Mouse (Mus musculus) myocyte (in vitro differentiated cells): ENCODE results near the gene Rhoc. TPM values are rescaled to one million over a fixed set of nuclear protein-coding genes. Genes with fewer than 3 reads are reported as not detected.
"Not testable (repeated sequence)": the region's sequence is repeated elsewhere in the genome, so short reads cannot be mapped to it uniquely, and the experiment has no call there.

Experiments used
- H3K27me3 ChIP-seq: one replicate; pipeline ENCODE4 v1.6.1; 2011; ENCODE audit not compliant: control insufficient read depth, insufficient read depth, insufficient read length
- H3K36me3 ChIP-seq: one replicate; pipeline ENCODE4 v1.6.1; 2011; ENCODE audit not compliant: control insufficient read depth, insufficient read depth
- H3K4me2 ChIP-seq: one replicate; pipeline ENCODE4 v1.6.1; 2011; ENCODE audit warnings: low read depth, control low read depth
- H3K4me3 ChIP-seq: one replicate; pipeline ENCODE4 v1.5.1; 2011; ENCODE audit warnings: mild to moderate bottlenecking, control low read depth, moderate library complexity
- H3K79me2 ChIP-seq: one replicate; pipeline ENCODE4 v1.6.1; 2011; ENCODE audit not compliant: control insufficient read depth, insufficient read depth
- H3ac ChIP-seq: one replicate; pipeline ENCODE4 v1.6.1; 2011; ENCODE audit not compliant: control insufficient read depth, insufficient read length
- CEBPB ChIP-seq: IDR thresholded peaks from 2 replicates; pipeline ENCODE4 v1.6.1; 2011; ENCODE audit warnings: mild to moderate bottlenecking, moderate library complexity; ENCODE audit not compliant: poor library complexity, insufficient read depth, severe bottlenecking
- E2F4 ChIP-seq: IDR thresholded peaks from one replicate; pipeline ENCODE4 v1.6.1; 2011; ENCODE audit warnings: mild to moderate bottlenecking, control low read depth, moderate library complexity; ENCODE audit not compliant: insufficient read depth
- MAX ChIP-seq: IDR thresholded peaks from one replicate; pipeline ENCODE4 v1.6.1; 2011; ENCODE audit warnings: low read depth, mild to moderate bottlenecking, control low read depth
- MYOD1 ChIP-seq, 3 experiments: IDR thresholded peaks; one replicate each; pipeline ENCODE4 v1.6.1; 2011; ENCODE audit warnings: control low read depth in 2 of 3, low read depth in 2 of 3, mild to moderate bottlenecking in 2 of 3, moderate library complexity in 1 of 3; ENCODE audit not compliant: insufficient read length in 2 of 3, control insufficient read depth in 1 of 3
- MYOG ChIP-seq, 3 experiments: IDR thresholded peaks; one replicate each; pipeline ENCODE4 v1.6.1; 2011; ENCODE audit warnings: control low read depth in 2 of 3, low read depth in 2 of 3, mild to moderate bottlenecking in 2 of 3; ENCODE audit not compliant: insufficient read length in 2 of 3, control insufficient read depth in 1 of 3, insufficient read depth in 1 of 3
- POLR2A ChIP-seq: IDR thresholded peaks from one replicate; pipeline ENCODE4 v1.6.1; 2011; ENCODE audit warnings: low read depth, mild to moderate bottlenecking, control low read depth, moderate library complexity; ENCODE audit not compliant: insufficient read length
- POLR2AphosphoS2 ChIP-seq: IDR thresholded peaks from one replicate; pipeline ENCODE4 v1.6.1; 2011; ENCODE audit warnings: low read depth, control low read depth; ENCODE audit not compliant: insufficient read length
- REST ChIP-seq: IDR thresholded peaks from one replicate; pipeline ENCODE4 v1.6.1; 2011; ENCODE audit warnings: mild to moderate bottlenecking, control low read depth, moderate library complexity; ENCODE audit not compliant: insufficient read depth, insufficient read length
- SRF ChIP-seq: IDR thresholded peaks from one replicate; pipeline ENCODE4 v1.6.1; 2011; ENCODE audit warnings: low read depth; ENCODE audit not compliant: control insufficient read depth, insufficient read length
- TCF12 ChIP-seq: IDR thresholded peaks from one replicate; pipeline ENCODE4 v1.6.1; 2011; ENCODE audit warnings: mild to moderate bottlenecking, control low read depth; ENCODE audit not compliant: poor library complexity, insufficient read depth, severe bottlenecking
- TCF3 ChIP-seq: IDR thresholded peaks from one replicate; pipeline ENCODE4 v1.6.1; 2011; ENCODE audit warnings: low read depth, control low read depth; ENCODE audit not compliant: insufficient read length
- USF1 ChIP-seq: IDR thresholded peaks from one replicate; pipeline ENCODE4 v1.6.1; 2011; ENCODE audit warnings: low read depth, mild to moderate bottlenecking, control low read depth, moderate library complexity
- polyA plus RNA-seq: library from polyadenylated mRNA; unstranded; fragments of >200 nt; fragmentation: generic; extraction: Trizol; gene quantifications from one replicate; pipeline ENCODE4 v1.2.1, GENCODE M21; 2012; ENCODE audit warnings: missing spikeins

Rhoc gene
- polyA plus RNA-seq, 1 experiment: 474 TPM

DNA sequence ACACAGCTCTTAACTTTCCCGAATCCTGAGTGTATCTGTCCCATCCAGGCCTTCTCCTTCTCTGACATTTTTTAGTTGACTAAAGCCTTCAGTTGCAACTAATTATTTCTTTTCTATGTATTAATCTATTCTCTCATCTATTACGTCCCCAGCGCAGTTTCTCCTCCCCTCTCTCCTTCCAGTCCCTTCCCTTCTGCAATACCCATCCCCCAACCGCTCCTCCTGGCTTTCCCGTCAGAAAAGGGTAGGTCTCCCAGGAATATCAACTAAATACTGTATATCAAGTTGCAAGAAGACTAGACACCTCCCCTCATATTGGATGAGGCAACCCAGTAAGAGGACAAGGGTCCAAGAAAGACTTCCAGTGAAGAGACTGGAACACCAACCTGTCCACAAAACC, 29.3 kb upstream of the Rhoc start:
- Histone ChIP-seq H3K4me2 (no peak overlapping the region), H3K36me3 (no peaks in the 10 kb centered on the region), H3ac (no peak overlapping the region), H3K27me3 (no peaks in the 10 kb centered on the region), H3K4me3 (no peak overlapping the region), H3K79me2 (no peaks in the 10 kb centered on the region)
- TF ChIP-seq MYOG (IDR thresholded peaks at IDR 0.05; ENCODE audit: control insufficient read depth in 1 of 3, insufficient read depth in 1 of 3, insufficient read length in 2 of 3, low read depth in 2 of 3) (no peak), POLR2AphosphoS2 (no peak), TCF3 (no peak), CEBPB (no peak), SRF (no peak), TCF12 (no peak), MYOD1 (IDR thresholded peaks at IDR 0.05; ENCODE audit: control insufficient read depth in 1 of 3, insufficient read length in 2 of 3, low read depth in 2 of 3) (no peak), REST (no peak), POLR2A (no peak), E2F4 (no peak), MAX (no peak), USF1 (no peak)

DNA sequence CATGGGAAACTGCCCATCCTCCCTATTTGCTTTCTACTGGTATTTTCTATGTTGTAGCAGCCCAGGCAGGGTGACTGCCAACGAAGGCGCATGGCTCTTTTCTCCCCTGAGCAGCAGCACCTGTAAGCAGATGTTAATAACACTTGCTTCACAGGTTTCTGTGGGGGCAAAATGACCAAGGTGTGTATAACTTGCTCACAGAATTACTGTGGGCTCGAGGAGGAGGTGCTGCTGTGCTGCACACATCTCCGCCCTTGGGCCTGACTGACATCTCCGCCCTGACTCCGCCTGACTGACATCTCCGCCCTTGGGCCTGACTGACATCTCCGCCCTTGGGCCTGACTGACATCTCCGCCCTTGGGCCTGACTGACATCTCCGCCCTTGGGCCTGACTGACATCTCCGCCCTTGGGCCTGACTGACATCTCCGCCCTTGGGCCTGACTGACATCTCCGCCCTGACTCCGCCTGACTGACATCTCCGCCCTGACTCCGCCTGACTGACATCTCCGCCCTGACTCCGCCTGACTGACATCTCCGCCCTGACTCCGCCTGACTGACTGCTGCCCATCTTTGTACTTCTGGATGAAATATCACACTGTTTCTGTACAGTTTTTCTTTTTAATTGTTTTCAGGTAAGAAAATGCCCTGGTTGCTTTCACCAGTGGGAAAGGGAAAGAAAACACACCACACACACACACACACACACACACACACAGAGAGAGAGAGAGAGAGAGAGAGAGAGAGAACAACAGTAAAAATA, 25.9 kb upstream of the Rhoc start:
- not testable (repeated sequence) for H3K36me3 ChIP-seq, H3K4me3 ChIP-seq, H3K79me2 ChIP-seq, H3K27me3 ChIP-seq, H3ac ChIP-seq, H3K4me2 ChIP-seq

DNA sequence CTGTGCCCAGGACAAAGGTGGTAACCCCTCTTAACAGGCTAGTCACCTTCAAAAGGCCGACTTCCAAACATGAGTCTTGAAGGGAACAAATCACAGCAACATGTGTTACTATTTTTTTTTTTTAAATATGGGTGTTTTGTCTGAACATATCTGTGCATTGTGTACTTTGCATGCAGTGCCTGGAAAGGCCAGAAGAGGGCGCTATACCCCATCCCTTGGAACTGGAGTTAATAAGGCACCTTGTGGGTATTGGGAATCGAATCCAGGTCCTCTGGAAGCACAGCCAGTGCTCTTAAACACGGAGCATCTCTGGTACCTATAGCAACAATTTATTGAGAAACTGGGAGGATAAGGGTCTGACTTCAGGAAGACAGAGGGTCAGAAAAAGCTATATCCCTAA, 23.2 kb upstream of the Rhoc start:
- H3K4me2 ChIP-seq: no peak overlapping the region
- no peak overlapping the region for H3ac ChIP-seq
- no peaks in the 10 kb centered on the region for H3K27me3 ChIP-seq
- H3K36me3 ChIP-seq: no peaks in the 10 kb centered on the region
- TF ChIP-seq POLR2AphosphoS2: no peak
- TF ChIP-seq TCF12: no peak
- no peak for TF ChIP-seq E2F4
- TF ChIP-seq MYOD1 (IDR thresholded peaks at IDR 0.05; ENCODE audit: control insufficient read depth in 1 of 3, insufficient read length in 2 of 3, low read depth in 2 of 3): no peak
- TF ChIP-seq TCF3: no peak
- TF ChIP-seq REST: no peak
- no peak for TF ChIP-seq SRF
- TF ChIP-seq MAX: no peak
- no peak for TF ChIP-seq MYOG (IDR thresholded peaks at IDR 0.05; ENCODE audit: control insufficient read depth in 1 of 3, insufficient read depth in 1 of 3, insufficient read length in 2 of 3, low read depth in 2 of 3)
- TF ChIP-seq USF1: no peak
- no peak for TF ChIP-seq CEBPB
- no peak for TF ChIP-seq POLR2A
- no peaks in the 10 kb centered on the region for H3K79me2 ChIP-seq
- no peak overlapping the region for H3K4me3 ChIP-seq

DNA sequence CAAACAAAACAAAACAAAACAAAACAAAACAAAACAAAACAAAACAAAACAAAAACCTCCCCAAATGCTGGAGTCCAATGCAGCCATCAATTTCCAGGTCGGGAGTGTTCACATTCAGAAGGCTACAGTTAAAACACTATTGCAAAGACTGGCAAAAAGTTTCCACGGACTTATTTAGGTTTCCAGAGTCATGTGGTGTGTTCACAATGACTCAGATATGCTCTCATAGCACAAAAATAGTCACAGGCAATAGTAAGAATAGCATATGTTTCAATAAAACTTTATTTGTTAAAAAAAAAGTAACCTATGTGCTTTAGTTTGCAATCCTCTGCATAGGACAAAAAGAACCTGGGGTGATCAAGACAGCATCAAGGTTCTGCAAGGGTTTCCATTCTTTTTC, 21.0 kb upstream of the Rhoc start:
- Histone ChIP-seq H3K36me3 (no peaks in the 10 kb centered on the region), H3ac (no peak overlapping the region), H3K4me2 (peak overlapping the region; percentile 45), H3K27me3 (no peaks in the 10 kb centered on the region), H3K79me2 (no peaks in the 10 kb centered on the region), H3K4me3 (no peak overlapping the region)
- TF ChIP-seq REST (no peak), CEBPB (0 out of 2 replicates have a peak, but pooled peaks have one; percentile 1), E2F4 (no peak), POLR2AphosphoS2 (no peak), USF1 (peak; percentile 61), SRF (no peak)

DNA sequence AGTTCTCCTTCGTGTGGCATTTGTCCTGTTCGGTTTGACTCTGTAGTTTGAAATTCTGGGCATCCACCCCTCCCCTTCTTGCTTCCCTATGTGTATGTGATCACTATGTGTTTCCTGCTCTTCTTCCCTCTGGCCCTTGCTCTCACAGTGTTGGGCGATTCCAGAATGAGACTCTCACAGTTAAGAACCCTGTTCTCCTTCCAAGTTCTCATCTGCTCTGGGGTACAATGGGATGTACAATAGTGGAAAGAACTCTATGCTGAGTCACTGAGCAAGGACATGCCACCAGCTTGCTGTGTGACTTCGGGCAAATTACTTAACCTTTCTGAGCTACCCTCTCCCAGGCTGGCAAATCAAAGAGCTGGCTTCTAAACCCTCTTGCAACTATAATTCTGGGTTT, 20.5 kb upstream of the Rhoc start:
- no peak overlapping the region for H3K4me2 ChIP-seq
- no peak overlapping the region for H3K4me3 ChIP-seq
- no peaks in the 10 kb centered on the region for H3K36me3 ChIP-seq
- H3ac ChIP-seq: no peak overlapping the region
- no peak for TF ChIP-seq TCF3
- no peak for TF ChIP-seq TCF12
- TF ChIP-seq MYOG (IDR thresholded peaks at IDR 0.05; ENCODE audit: control insufficient read depth in 1 of 3, insufficient read depth in 1 of 3, insufficient read length in 2 of 3, low read depth in 2 of 3): no peak
- TF ChIP-seq MAX: no peak
- TF ChIP-seq E2F4: no peak
- no peak for TF ChIP-seq POLR2A
- TF ChIP-seq CEBPB: no peak
- TF ChIP-seq REST: no peak
- TF ChIP-seq SRF: no peak
- no peak for TF ChIP-seq POLR2AphosphoS2
- no peak for TF ChIP-seq USF1
- TF ChIP-seq MYOD1 (IDR thresholded peaks at IDR 0.05; ENCODE audit: control insufficient read depth in 1 of 3, insufficient read length in 2 of 3, low read depth in 2 of 3): no peak
- H3K27me3 ChIP-seq: no peaks in the 10 kb centered on the region
- H3K79me2 ChIP-seq: no peaks in the 10 kb centered on the region
